Mouse (Mus musculus) heart, postnatal 10 days (tissue): ENCODE data around the gene Nodal. TPM values are rescaled to one million over a fixed set of nuclear protein-coding genes. Genes with fewer than 3 reads are reported as not detected.

Experiments
- DNase-seq, 2 experiments: peaks; one replicate each; pipeline ENCODE4 v3.0.0; 2021
- intact Hi-C: fragments of 180-260 bp; cut with DNase I; formaldehyde crosslinking; loops from one replicate; pipeline ENCODE4 v1.15.1; 2025
- total RNA-seq, 2 experiments: library from RNA; stranded (reverse); gene quantifications; 2 replicates each; pipeline ENCODE4 v1.2.3; 2021

Nodal gene
- under 1 TPM; 0.25 to 0.41 TPM for total RNA-seq

- no peak for DNase-seq
- intact Hi-C loops, result no loop called here
These were observed at the start of gene Nodal for GRCm38 (mm10) chr10:61417672-61418071. TSS of gene Nodal (plus strand) at chr10:61417972.

DNA sequence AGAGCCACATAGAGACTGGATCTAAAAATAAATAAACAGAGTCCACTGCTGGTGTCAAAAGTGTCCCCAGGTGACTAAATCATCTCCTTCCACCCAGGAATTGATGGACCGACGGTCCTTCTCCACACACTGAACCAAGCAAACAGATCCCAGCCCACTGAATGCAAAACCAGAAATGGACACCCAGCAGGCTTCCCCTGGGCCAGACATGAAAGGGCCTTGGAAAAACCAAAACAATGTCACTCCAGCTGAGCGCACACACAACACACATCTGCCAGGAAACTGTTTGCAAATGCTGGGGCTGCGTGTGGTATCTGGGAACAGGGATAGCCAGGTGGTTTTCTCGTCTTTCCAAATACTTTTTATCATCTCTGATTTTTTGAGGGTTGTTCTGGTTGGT, 48.0 kb upstream of the Nodal start:
- DNase-seq, result no peak
- intact Hi-C loops, result no loop called here

DNA sequence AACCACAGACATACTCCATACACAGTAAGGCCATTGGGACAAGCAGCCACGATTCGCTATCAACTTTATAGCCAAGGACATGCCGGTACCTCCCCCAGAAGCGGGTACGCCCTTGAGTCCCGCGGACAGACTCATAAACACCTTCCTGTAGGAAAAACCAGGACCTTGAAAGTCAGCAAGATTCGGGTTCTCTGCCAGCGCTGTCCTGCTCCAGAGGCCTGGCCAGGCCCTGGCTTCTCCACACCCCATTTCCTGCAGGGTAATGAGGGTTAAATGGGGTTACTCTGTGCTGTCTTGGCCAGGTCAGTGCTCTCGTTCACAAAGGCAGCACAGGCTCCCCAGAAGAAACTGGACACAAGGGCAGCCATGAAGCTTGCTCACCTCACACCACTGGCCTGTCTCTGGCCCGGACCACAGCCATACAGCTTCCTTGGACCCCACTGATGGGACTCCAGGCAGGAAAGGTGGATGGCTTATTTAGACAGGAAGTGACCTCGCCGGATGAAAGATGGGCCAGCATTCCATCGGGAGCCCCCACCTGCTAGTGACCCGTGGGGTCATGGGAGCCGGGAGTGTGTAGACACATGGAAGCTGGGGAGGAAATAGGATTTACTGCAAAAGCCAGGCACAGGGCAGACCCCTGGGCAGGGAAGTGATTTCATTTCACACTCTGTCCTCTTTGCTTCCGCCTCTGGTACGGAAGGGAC, 47.3 kb upstream of the Nodal start:
- intact Hi-C loops, result no loop called here
- DNase-seq, result peak; percentile 60 to 66

GRCm38 (mm10) chr10:61371884-61372584, 45.7 kb upstream of the Nodal start:
- DNase-seq, result no peak
- intact Hi-C loops, result no loop called here

DNA sequence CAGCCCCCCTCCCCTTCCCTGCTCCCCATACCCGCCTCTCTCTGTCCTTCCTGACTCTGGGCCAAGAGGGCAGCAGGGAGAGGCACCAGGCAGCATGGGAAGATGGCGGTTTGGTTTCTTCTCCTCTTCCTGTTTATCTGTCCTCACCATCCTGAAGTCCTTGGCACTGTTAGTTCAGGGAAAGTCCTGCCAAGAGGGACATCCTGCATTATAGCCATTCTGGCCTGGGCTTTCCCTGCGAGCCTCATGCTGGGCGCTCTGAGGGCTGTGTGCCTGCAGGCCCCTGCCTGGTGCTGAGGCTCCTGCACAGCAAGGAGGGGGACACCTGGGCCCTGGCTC, 45.2 kb upstream of the Nodal start:
- no peak for DNase-seq

GRCm38 (mm10) chr10:61374076-61374475, 43.7 kb upstream of the Nodal start:
- peak in 1 of 2 experiments; percentile 65 for DNase-seq
- intact Hi-C loops, result no loop called here

More for the DNA sequence above, 45.2 kb upstream of the Nodal start:
- intact Hi-C loops, result no loop called here

GRCm38 (mm10) chr10:61374771-61375481, 42.8 kb upstream of the Nodal start:
- peak in 1 of 2 experiments; percentile 38 for DNase-seq
- intact Hi-C loops, result no loop called here

DNA sequence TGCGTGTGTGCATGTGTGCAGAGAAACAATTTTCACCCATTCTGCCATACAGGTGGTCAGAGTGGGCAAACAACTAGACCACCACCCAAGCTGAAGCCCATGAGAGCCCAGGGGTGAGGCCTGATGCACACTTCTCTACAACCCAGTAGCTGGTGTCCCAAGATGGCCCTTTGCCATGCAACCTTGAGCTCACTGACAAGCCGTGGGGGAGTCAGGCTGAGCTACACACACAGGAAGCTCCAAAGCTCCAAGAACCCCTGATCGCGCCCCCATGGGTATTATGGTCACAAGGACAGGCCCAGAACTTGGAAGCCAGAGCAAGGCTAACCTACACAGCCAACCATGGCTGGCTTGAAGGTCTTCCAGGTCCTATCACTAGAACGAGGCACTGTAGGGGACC, 39.7 kb upstream of the Nodal start:
- intact Hi-C loops, result no loop called here

GRCm38 (mm10) chr10:61378698-61379097, 39.1 kb upstream of the Nodal start:
- DNase-seq, result peak in 1 of 2 experiments; percentile 39
- intact Hi-C loops, result no loop called here

More for the DNA sequence above, 39.7 kb upstream of the Nodal start:
- peak in 1 of 2 experiments; percentile 41 for DNase-seq

- intact Hi-C loops, result loop anchor here (5.0 kb wide), 1 partner anchor 32 kb away; no protein-coding TSS in a partner anchor
These were observed 38.3 kb upstream of the Nodal start for GRCm38 (mm10) chr10:61379340-61380040.

GRCm38 (mm10) chr10:61380186-61380585, 37.6 kb upstream of the Nodal start:
- DNase-seq, result peak; percentile 86 to 87
- intact Hi-C loops, result loop anchor here (5.0 kb wide), 1 partner anchor 33 kb away; no protein-coding TSS in a partner anchor

More at GRCm38 (mm10) chr10:61379340-61380040, 38.3 kb upstream of the Nodal start:
- no peak for DNase-seq

GRCm38 (mm10) chr10:61381823-61382222, 35.9 kb upstream of the Nodal start:
- peak in 1 of 2 experiments; percentile 53 for DNase-seq
- intact Hi-C loops, result loop anchor here (2.0 to 5.0 kb wide), 2 partner anchors 15 to 35 kb away; no protein-coding TSS in a partner anchor

DNA sequence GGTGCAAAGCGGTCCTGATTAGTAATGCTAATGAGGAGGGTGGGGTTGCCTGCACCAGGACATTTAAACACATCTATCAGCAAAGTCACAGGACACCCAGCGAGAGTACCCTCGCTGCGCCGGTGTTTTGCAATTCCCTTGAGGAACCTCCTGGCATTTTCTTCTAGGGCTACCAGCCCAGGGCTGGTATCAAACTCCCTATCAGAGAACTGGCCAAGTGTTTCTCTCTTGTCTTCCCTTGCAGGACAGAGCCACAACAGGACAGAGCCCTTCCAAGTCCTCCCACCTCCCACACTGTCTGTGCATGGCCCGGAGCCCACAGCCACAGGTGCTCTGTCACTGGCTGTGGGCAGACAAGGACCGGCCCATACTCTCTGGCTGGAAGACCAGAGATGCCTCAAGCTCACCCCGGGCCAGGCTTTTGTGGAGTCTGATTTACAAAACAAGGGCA, 35.5 kb upstream of the Nodal start:
- intact Hi-C loops, result loop anchor here (2.0 to 5.0 kb wide), 2 partner anchors 16 to 35 kb away; no protein-coding TSS in a partner anchor
- peak in 1 of 2 experiments; percentile 40 for DNase-seq

DNA sequence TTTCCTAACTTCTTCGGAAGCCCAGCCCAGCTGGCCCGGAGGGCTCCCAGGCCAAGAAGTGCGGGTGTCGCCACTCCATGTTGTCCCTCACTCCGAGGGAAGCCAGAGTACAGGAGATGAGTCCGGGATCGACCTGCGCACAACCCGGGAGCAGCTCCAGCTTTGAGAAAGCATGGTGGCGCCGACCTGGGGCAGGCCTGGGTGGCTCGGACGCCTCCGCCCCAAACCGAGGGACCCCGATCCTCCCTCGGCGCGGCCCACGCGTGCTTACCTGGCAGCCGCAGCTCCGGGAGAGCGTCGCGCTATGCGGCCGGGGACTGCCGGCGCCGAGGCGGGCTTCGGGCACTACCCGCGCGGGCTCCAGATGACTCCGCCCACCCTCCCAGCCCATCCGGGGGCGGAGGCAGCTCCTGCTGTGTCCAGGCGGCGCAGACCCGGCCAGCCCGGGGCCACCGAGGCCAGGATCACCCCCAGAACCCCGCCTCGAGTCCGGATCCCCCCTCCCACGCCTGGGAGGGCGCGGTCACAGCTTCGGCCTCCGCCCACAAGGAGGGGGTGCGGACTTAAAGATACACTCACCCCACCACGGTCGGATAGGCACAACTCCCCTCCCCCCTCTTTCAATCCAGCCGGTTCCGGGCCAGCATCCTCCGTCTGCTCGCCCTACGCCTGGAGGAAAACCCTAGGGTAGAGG, 34.6 kb upstream of the Nodal start, which contains the start of gene Pald1:
Pald1 (minus strand) TSS at position 510 of the 694 bp plus-strand sequence.
- intact Hi-C loops, result loop anchor here (2.0 to 5.0 kb wide), 2 partner anchors 16 to 36 kb away; no protein-coding TSS in a partner anchor
- peak; percentile 84 for DNase-seq

DNA sequence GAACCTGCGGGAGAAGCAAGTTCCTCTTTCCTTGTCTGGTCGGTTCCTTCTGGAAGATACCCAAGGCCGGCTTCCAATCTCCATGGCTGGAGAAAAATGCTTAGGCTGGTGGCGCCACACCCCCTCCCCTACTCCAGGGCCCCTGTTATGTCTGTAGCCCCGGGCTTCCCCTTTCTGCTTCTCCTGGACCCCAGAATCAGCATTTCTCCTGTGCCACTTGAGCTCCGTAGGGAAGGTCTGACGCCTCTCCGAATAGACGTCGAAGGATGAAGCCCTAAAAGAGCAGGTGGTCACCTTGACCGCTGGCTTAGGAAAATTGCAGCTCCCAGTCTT, 34.1 kb upstream of the Nodal start:
- intact Hi-C loops, result loop anchor here (2.0 to 5.0 kb wide), 2 partner anchors 17 to 36 kb away; no protein-coding TSS in a partner anchor
- DNase-seq, result no peak

GRCm38 (mm10) chr10:61385174-61385573, 32.6 kb upstream of the Nodal start:
- DNase-seq, result no peak
- intact Hi-C loops, result no loop called here

DNA sequence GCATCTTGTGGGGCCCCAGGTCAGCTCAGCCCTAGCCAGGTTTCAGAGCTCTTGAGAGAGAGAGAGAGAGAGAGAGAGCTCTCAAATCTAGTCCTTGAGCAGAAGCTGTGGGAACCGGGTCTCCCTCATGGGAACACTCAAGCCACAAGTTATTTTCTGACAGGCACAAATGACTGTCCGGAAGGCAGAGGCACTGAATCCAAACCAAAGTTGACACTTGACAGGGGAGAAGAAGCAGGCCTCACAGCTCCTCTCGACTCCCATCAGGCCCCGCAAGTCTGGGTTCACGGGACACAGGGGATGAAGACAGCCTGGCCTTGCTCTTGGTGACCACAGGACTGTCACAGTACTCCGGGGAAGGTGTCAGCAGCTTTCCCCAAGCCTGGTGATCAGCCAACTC, 31.5 kb upstream of the Nodal start:
- DNase-seq, result no peak
- intact Hi-C loops, result no loop called here

- DNase-seq, result no peak
- intact Hi-C loops, result no loop called here
These were observed 28.8 kb upstream of the Nodal start for GRCm38 (mm10) chr10:61389020-61389419.

GRCm38 (mm10) chr10:61390148-61390547, 27.6 kb upstream of the Nodal start:
- DNase-seq, result peak in 1 of 2 experiments; percentile 28
- intact Hi-C loops, result no loop called here

- intact Hi-C loops, result no loop called here
- no peak for DNase-seq
These were observed 25.2 kb upstream of the Nodal start for GRCm38 (mm10) chr10:61392584-61392983.
